Mouse (Mus musculus) cerebellum, adult 2 months (tissue): ENCODE data around the gene Mfsd13b. TPM values are rescaled to one million over a fixed set of nuclear protein-coding genes. Genes with fewer than 3 reads are reported as not detected.

Experiments
- DNase-seq, 2 experiments: peaks; one replicate each; pipeline ENCODE4 v3.0.0; 2021
- H3K27ac ChIP-seq: fragments of 200-500 bp; 2 replicates; pipeline ENCODE4 v1.5.1; 2012; ENCODE audit warnings: low read length, control low read depth, inconsistent platforms; ENCODE audit not compliant: insufficient read depth
- H3K27me3 ChIP-seq: fragments of 200-500 bp; 2 replicates; pipeline ENCODE4 v1.6.1; 2012; ENCODE audit warnings: inconsistent platforms, mild to moderate bottlenecking, low read length, moderate library complexity; ENCODE audit not compliant: control insufficient read depth, insufficient read depth
- H3K4me1 ChIP-seq: fragments of 200-500 bp; 2 replicates; pipeline ENCODE4 v1.6.1; 2011; ENCODE audit warnings: low read length; ENCODE audit not compliant: control insufficient read depth, insufficient read depth
- H3K4me3 ChIP-seq: fragments of 200-500 bp; replicated peaks from 2 replicates; pipeline ENCODE3; 2011; ENCODE audit warnings: mild to moderate bottlenecking, low read depth, low read length, control low read depth; ENCODE audit not compliant: insufficient read depth
- CTCF ChIP-seq: fragments of 200-500 bp; IDR thresholded peaks from 2 replicates; pipeline ENCODE4 v1.5.1; 2011; ENCODE audit warnings: low read depth, mild to moderate bottlenecking, control low read depth, low read length, moderate library complexity, borderline replicate concordance; ENCODE audit not compliant: insufficient read depth
- POLR2A ChIP-seq: fragments of 200-500 bp; IDR thresholded peaks from 2 replicates; pipeline ENCODE4 v1.6.1; 2011; ENCODE audit warnings: low read length, control low read depth, borderline replicate concordance; ENCODE audit not compliant: insufficient read depth
- WGBS: fragments of 180-500 bp; shearing (Covaris S2); methylation state at CpG from one replicate; pipeline ENCODE4 v1.1.7; 2018; 5-methylcytosine and 5-hydroxymethylcytosine counted together
- polyA plus RNA-seq: library from polyadenylated mRNA; depleted of rRNA; stranded (reverse); fragments of >200 nt; gene quantifications from 2 replicates; pipeline ENCODE4 v1.2.3, GENCODE M21; 2012; rRNA removed

Mfsd13b gene
- 0.54 and 0.61 TPM in 2 replicates for polyA plus RNA-seq

GRCm38 (mm10) chr7:120982200-120982841, at the start of gene Mfsd13b, which contains the start of gene Cdr2:
Mfsd13b (plus strand) TSS chr7:120982509.
Cdr2 (minus strand) TSS chr7:120982312.
- Histone ChIP-seq H3K4me1 (no peaks in the 10 kb centered on the region; the same call in 1 of the 2 replicates), H3K27me3 (no peaks in the 10 kb centered on the region), H3K4me3 (peak within 1 kb of the TSS; percentile 74), H3K27ac (no peak within 1 kb of the TSS)
- WGBS: under 1% methylated on average over 46 of the region's 46 CpGs
- TF ChIP-seq CTCF (no peak), POLR2A (peak; percentile 16; the same call in 1 of the 2 replicates)
- peak; percentile 95 to 96 for DNase-seq

DNA sequence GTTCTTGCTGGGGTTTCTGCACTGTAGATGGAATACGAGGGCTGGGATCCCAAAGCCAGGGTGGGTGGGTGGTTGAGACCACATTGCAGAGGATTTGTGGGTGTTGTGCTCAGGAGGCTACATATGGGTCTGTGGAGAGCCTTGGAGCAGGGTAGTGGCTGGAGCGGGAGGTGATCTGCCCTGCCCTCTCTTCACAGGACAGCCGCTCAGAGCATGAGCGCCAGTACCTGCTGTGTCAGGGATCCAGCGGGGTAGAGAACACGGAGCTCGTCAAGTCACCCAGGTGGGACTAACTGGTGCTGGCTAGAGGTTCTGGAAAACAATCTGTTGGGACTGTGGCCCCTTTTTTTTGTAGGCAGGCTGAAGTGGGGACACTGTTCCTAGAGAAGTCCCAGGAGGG, 49.2 kb upstream of the Mfsd13b start:
- TF ChIP-seq CTCF (no peak), POLR2A (no peak)
- WGBS: 67% methylated on average over 7 of the region's 7 CpGs
- Histone ChIP-seq H3K4me1 (peaks cover 8% of the 10 kb centered on the region; the same call in 1 of the 2 replicates), H3K27me3 (no peaks in the 10 kb centered on the region), H3K4me3 (no peak overlapping the region), H3K27ac (no peak overlapping the region)
- no peak for DNase-seq

GRCm38 (mm10) chr7:120933680-120934195, 48.6 kb upstream of the Mfsd13b start:
- TF ChIP-seq POLR2A (no peak), CTCF (no peak)
- H3K4me1 ChIP-seq: peaks cover 8% of the 10 kb centered on the region; the same call in 1 of the 2 replicates
- no peak overlapping the region for H3K27ac ChIP-seq
- no peaks in the 10 kb centered on the region for H3K27me3 ChIP-seq
- 62% methylated on average over 5 of the region's 5 CpGs for WGBS
- H3K4me3 ChIP-seq: no peak overlapping the region
- DNase-seq: no peak

- TF ChIP-seq POLR2A: no peak
- peak; percentile 78 for TF ChIP-seq CTCF
- no peak overlapping the region for H3K4me3 ChIP-seq
- no peak overlapping the region for H3K27ac ChIP-seq
- DNase-seq: peak; percentile 43 to 50
- no peaks in the 10 kb centered on the region for H3K27me3 ChIP-seq
- H3K4me1 ChIP-seq: peaks cover 8% of the 10 kb centered on the region; the same call in 1 of the 2 replicates
- 25% methylated on average over 5 of the region's 5 CpGs for WGBS
Measured at GRCm38 (mm10) chr7:120934716-120935115, 47.6 kb upstream of the Mfsd13b start.

DNA sequence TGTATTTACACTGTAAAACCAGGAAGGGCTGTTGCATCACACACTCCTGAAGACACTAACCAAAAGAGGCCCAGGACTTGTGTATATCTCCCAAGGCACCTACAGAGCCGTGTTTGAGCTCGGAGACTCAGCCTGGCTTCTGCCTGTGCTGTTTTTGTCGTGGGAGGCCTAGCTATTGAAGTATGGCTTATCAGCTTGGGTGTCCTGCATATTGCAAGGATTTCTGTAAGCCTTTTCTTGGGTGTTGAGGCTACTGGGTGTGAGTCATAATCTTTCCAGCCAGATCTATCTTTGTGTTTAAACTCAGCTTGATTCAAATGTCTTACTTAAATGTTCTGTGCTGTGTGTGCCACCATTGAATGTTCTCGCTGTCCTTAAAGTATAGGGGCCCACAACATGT, 45.8 kb upstream of the Mfsd13b start:
- Histone ChIP-seq H3K4me3 (no peak overlapping the region), H3K27me3 (no peaks in the 10 kb centered on the region), H3K4me1 (no peaks in the 10 kb centered on the region), H3K27ac (no peak overlapping the region)
- TF ChIP-seq POLR2A (no peak), CTCF (no peak)
- DNase-seq: no peak
- WGBS: 90% methylated on average over 4 of the region's 4 CpGs

GRCm38 (mm10) chr7:120938206-120938605, 44.1 kb upstream of the Mfsd13b start:
- WGBS: 61% methylated on average over 9 of the region's 9 CpGs
- TF ChIP-seq CTCF (no peak), POLR2A (no peak)
- no peak for DNase-seq

GRCm38 (mm10) chr7:120940343-120940742, 42.0 kb upstream of the Mfsd13b start:
- peak overlapping the region; percentile 69; the same call in 1 of the 2 replicates for H3K27ac ChIP-seq
- TF ChIP-seq POLR2A: peak; percentile 30; the same call in 1 of the 2 replicates
- no peak for TF ChIP-seq CTCF
- H3K27me3 ChIP-seq: no peaks in the 10 kb centered on the region
- 80% methylated on average over 12 of the region's 12 CpGs for WGBS
- peak overlapping the region; percentile 48 for H3K4me3 ChIP-seq
- peak in 1 of 2 experiments; percentile 17 for DNase-seq
- no peaks in the 10 kb centered on the region for H3K4me1 ChIP-seq

More at GRCm38 (mm10) chr7:120938206-120938605, 44.1 kb upstream of the Mfsd13b start:
- no peak overlapping the region for H3K4me3 ChIP-seq
- H3K27me3 ChIP-seq: no peaks in the 10 kb centered on the region
- no peak overlapping the region for H3K27ac ChIP-seq
- H3K4me1 ChIP-seq: no peaks in the 10 kb centered on the region

GRCm38 (mm10) chr7:120941214-120941613, 41.1 kb upstream of the Mfsd13b start:
- Histone ChIP-seq H3K4me1 (no peaks in the 10 kb centered on the region), H3K27ac (peak overlapping the region; percentile 23), H3K4me3 (peak overlapping the region; percentile 19), H3K27me3 (no peaks in the 10 kb centered on the region)
- 93% methylated on average over 6 of the region's 6 CpGs for WGBS
- no peak for DNase-seq
- no peak for TF ChIP-seq CTCF
- no peak for TF ChIP-seq POLR2A
